Mouse (Mus musculus): ENCODE results near the gene Mcrip2.

- TF ChIP-seq HCFC1 (IDR thresholded peaks at IDR 0.05; ENCODE audit: borderline replicate concordance, insufficient read depth, low read length), result no peak
- TF ChIP-seq ZNF384 (IDR thresholded peaks at IDR 0.05; ENCODE audit: low read depth, low read length), result no peak
These were observed 5.7 kb upstream of the Mcrip2 start for GRCm38 (mm10) chr17:25874148-25874720.
